Mouse (Mus musculus) megakaryocyte, embryonic 14.5 days (primary cell): Measurements from ENCODE around the gene Chst15.

Source experiments
- FLI1 ChIP-seq: IDR thresholded peaks from 2 replicates; pipeline ENCODE4 v1.6.1; 2012; ENCODE audit warnings: low read length, inconsistent platforms, mixed read lengths
- GATA1 ChIP-seq: IDR thresholded peaks from 3 replicates; pipeline ENCODE4 v1.6.1; 2012; ENCODE audit warnings: mixed read lengths, low read length, inconsistent platforms, borderline replicate concordance

GRCm38 (mm10) chr7:132299661-132300210 is 17.3 kb downstream of the Chst15 start:
- TF ChIP-seq FLI1, result no peak
- TF ChIP-seq GATA1, result no peak
